ENCODE assay signal across 13 mouse cellular contexts in genomic region chr1:192101359-192101758, GRCm38 (mm10). TPM values are rescaled to one million over a fixed set of nuclear protein-coding genes. Genes with fewer than 3 reads are reported as not detected.
DNase-seq lines count a peak whose midpoint lies in the region.
"Had no signal": no experiment of that assay in that cellular context is flagged by ENCODE, and none has a peak within 500 bp of the region (broad histone marks: within the 10 kb centered on the region; RNA-seq: fewer than 3 reads in every experiment).

No protein-coding gene starts in this region.

- intact Hi-C loops in left cerebral cortex, postnatal 25 days (cut with DNase I) = no loop called here

- DNase-seq in right cerebral cortex, adult 18-20 months = peak; percentile 88
- no peak for DNase-seq in right cerebral cortex, postnatal 4 days
- peak; percentile 71 to 84 for DNase-seq in frontal cortex, adult 2 months (ENCODE audit: extremely low spot score in 1 of 2, low spot score in 1 of 2)
- peak; percentile 53 to 92 for DNase-seq in left cerebral cortex, postnatal 25 days (ENCODE audit: low spot score in 2 of 2)
- DNase-seq in neural tube, embryonic 10.5 days (ENCODE audit: extremely low spot score, low spot score) = no peak
- DNase-seq in cerebellum, adult 9-10 months = no peak
- DNase-seq in urinary bladder, adult 2 months (ENCODE audit: low spot score) = no peak
- DNase-seq: cerebellum, postnatal 36 days; forebrain, postnatal 0 days; heart, adult 18-20 months; kidney, adult 18-20 months; kidney, postnatal 36 days; lung, embryonic 14.5 days had no signal

RNA-seq across cellular contexts. Expression of gene Traf5, which starts 9.0 kb away (rescaled TPM):
- polyA plus RNA-seq in frontal cortex, adult 2 months (2012; rRNA removed) = 10.0 and 10.4 TPM in 2 replicates
- total RNA-seq in left cerebral cortex, postnatal 25 days (2021) = 1 to 10 TPM; 5.6 to 8.7 TPM
- polyA plus RNA-seq in urinary bladder, adult 2 months (2012; rRNA removed) = 50.6 and 60.3 TPM in 2 replicates

RNA-seq across cellular contexts. Expression of gene Rcor3, which starts 36.5 kb away (rescaled TPM):
- polyA plus RNA-seq in frontal cortex, adult 2 months (2012; rRNA removed) = 28.3 and 37.0 TPM in 2 replicates
- total RNA-seq in left cerebral cortex, postnatal 25 days (2021) = 10 to 100 TPM; 28.0 to 31.3 TPM
- 32.0 and 34.2 TPM in 2 replicates for polyA plus RNA-seq in urinary bladder, adult 2 months (2012; rRNA removed)

Comparison
In these comparisons a context has a peak if more than half of its experiments do, and no peak if none do; other contexts are left out.
1. DNase-seq: peak in right cerebral cortex, adult 18-20 months (single experiment), frontal cortex, adult 2 months (2 of 2) and left cerebral cortex, postnatal 25 days (2 of 2); none in right cerebral cortex, postnatal 4 days (single experiment), neural tube, embryonic 10.5 days (single experiment), cerebellum, adult 9-10 months (single experiment) and urinary bladder, adult 2 months (single experiment).